Mouse (Mus musculus) intestine, embryonic 15.5 days (tissue): ENCODE measurements around the gene Khsrp. TPM values are rescaled to one million over a fixed set of nuclear protein-coding genes. Genes with fewer than 3 reads are reported as not detected.

Source experiments
- ATAC-seq: fragments of 200-750 bp; cut with Nextera tagmentation; 2 replicates; pipeline ENCODE4 v1.8.0; 2017; ENCODE audit warnings: moderate TSS enrichment, moderate library complexity
- H3K27ac ChIP-seq: fragments of 300-500 bp; sonication (generic); 2 replicates; pipeline ENCODE4 v1.5.1; 2015; ENCODE audit warnings: mild to moderate bottlenecking, inconsistent platforms
- H3K27me3 ChIP-seq: fragments of 300-500 bp; sonication (generic); replicated peaks from 2 replicates; pipeline ENCODE4 v1.6.1; 2015; ENCODE audit warnings: inconsistent platforms
- H3K36me3 ChIP-seq: fragments of 300-500 bp; sonication (generic); 2 replicates; pipeline ENCODE4 v1.6.1; 2015; ENCODE audit warnings: inconsistent platforms
- H3K4me1 ChIP-seq: fragments of 300-500 bp; sonication (generic); replicated peaks from 2 replicates; pipeline ENCODE4 v1.6.1; 2015; ENCODE audit warnings: inconsistent platforms
- H3K4me2 ChIP-seq: fragments of 300-500 bp; sonication (generic); replicated peaks from 2 replicates; pipeline ENCODE4 v1.6.1; 2015; ENCODE audit warnings: mild to moderate bottlenecking, inconsistent platforms
- H3K4me3 ChIP-seq: fragments of 300-500 bp; sonication (generic); replicated peaks from 2 replicates; pipeline ENCODE4 v1.5.1; 2015; ENCODE audit warnings: inconsistent platforms
- H3K9ac ChIP-seq: fragments of 300-500 bp; sonication (generic); 2 replicates; pipeline ENCODE4 v1.6.1; 2015; ENCODE audit warnings: inconsistent platforms
- H3K9me3 ChIP-seq: fragments of 300-500 bp; sonication (generic); 2 replicates; pipeline ENCODE4 v1.6.1; 2016; ENCODE audit warnings: inconsistent platforms
- WGBS: fragments of 180-500 bp; shearing (Covaris S2); methylation state at CpG from one replicate; pipeline ENCODE4 v1.1.7; 2015; 5-methylcytosine and 5-hydroxymethylcytosine counted together
- polyA plus RNA-seq: library from polyadenylated mRNA; unstranded; fragments of >200 nt; fragmentation: Nextera tagmentation; extraction: Ambion mirVana; gene quantifications from 2 replicates; pipeline ENCODE4 v1.2.1, GENCODE M21; 2015

Khsrp gene
- polyA plus RNA-seq = 37.5 and 38.9 TPM in 2 replicates

DNA sequence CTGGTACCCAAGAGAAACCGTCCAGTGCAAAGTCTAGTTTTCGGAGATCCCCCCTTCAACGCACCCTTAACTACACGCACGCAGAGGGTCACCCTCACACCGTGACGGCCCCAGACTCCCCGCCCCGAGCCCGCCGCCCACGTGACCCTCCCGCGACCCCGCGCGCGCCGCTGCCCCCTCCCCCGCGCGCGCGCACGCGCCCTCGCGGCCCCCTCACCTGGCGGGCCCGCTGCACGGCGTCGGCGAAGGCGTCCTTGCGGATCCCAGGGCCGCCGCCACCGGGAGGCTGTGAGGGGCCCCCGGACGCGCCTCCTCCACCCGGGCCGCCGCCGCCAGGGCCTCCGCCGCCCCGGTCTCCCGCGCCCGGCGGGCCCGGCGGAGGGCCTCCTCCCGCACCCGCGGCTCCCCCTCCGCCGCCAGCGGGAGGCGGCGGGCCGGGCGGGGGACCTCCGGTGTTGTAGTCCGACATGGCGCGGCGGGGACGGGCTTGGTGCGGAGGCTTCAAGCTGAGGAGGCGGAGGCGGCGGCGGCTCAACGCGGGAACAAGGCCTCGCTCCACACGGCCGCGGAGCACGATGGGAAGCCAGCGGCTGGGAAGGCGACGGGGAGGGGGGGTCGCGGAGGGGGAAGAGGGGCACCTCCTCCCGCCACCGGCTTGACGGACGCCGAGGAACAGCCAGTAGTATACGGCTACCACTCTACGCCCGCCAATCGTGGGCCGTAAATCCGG lies at the start of gene Khsrp:
Khsrp (minus strand) TSS at position 592 of the 730 bp plus-strand sequence.
- Histone ChIP-seq H3K4me2 (peak within 1 kb of the TSS; percentile 84), H3K27me3 (no peaks in the 10 kb centered on the region), H3K4me1 (peaks cover 8% of the 10 kb centered on the region; the same call in 1 of the 2 replicates), H3K27ac (peak within 1 kb of the TSS; percentile 93), H3K4me3 (peak within 1 kb of the TSS; percentile 92), H3K9ac (peak within 1 kb of the TSS; percentile 99), H3K36me3 (peaks cover 22% of the 10 kb centered on the region; the same call in 1 of the 2 replicates), H3K9me3 (no peaks in the 10 kb centered on the region)
- WGBS = under 1% methylated on average over 97 of the region's 99 CpGs
- ATAC-seq = peak; percentile 1; the same call in 1 of the 2 replicates

DNA sequence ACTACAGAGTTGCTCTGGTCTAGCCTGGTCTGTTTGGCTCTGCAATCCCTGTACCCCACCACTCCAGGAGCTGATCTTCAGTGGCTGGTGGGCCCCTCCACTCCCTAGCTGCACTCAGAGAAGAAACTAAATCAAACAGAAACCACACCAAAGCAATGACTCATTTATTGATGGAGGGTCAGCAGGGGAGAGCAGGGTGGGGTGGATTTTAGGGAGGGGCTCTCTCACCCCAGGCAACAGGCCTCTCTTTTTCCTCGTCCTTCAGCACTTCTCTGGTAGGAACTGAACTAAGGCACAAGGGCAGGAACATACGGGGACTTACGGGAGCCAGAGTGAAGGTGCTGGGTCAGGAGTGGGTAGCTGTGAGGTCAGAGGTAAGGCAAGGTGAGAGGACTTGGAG lies 48.6 kb upstream of the Khsrp start:
- Histone ChIP-seq H3K9me3 (no peaks in the 10 kb centered on the region), H3K27me3 (no peaks in the 10 kb centered on the region), H3K4me2 (no peak overlapping the region), H3K36me3 (no peaks in the 10 kb centered on the region), H3K4me3 (no peak overlapping the region), H3K4me1 (peaks cover 17% of the 10 kb centered on the region; the same call in 1 of the 2 replicates), H3K9ac (no peak overlapping the region), H3K27ac (no peak overlapping the region)
- peak; percentile 63 for ATAC-seq
- 32% methylated on average over 3 of the region's 3 CpGs for WGBS

DNA sequence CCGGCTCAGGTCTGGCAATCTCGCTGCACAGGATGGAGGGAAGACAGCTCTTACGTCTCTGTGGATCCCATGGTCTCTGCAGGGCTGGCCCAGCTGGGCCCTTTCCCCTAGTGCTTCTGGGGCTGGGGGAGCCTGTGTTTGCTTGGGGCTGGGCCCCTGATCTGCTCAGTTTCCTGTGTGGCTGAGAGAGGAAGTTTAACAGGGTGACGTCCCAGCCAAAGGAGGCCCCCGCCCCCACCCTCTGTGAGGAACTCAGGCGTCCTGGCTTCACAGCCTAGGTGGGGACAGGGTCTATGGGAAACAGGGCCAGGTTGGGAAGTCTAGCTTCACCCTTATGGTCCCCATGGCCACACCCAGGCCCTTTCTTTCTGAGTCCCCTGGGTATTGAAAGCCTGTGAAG lies 47.0 kb upstream of the Khsrp start, which contains the start of gene Dennd1c:
Dennd1c (minus strand) TSS at position 179 of the 400 bp plus-strand sequence.
- H3K4me2 ChIP-seq = peak within 1 kb of the TSS; percentile 19; the same call in 1 of the 2 replicates
- no peak within 1 kb of the TSS for H3K4me3 ChIP-seq
- WGBS = 29% methylated on average over 6 of the region's 6 CpGs
- ATAC-seq = 0 out of 2 replicates have a peak, but pooled peaks have one; percentile 9
- H3K27me3 ChIP-seq = no peaks in the 10 kb centered on the region
- H3K9ac ChIP-seq = peak within 1 kb of the TSS; percentile 20; the same call in 1 of the 2 replicates
- peaks cover 15% of the 10 kb centered on the region; the same call in 1 of the 2 replicates for H3K4me1 ChIP-seq
- H3K27ac ChIP-seq = 0 out of 2 replicates have a peak within 1 kb of the TSS, but pooled peaks have one; percentile 17
- H3K36me3 ChIP-seq = no peaks in the 10 kb centered on the region
- no peaks in the 10 kb centered on the region for H3K9me3 ChIP-seq

DNA sequence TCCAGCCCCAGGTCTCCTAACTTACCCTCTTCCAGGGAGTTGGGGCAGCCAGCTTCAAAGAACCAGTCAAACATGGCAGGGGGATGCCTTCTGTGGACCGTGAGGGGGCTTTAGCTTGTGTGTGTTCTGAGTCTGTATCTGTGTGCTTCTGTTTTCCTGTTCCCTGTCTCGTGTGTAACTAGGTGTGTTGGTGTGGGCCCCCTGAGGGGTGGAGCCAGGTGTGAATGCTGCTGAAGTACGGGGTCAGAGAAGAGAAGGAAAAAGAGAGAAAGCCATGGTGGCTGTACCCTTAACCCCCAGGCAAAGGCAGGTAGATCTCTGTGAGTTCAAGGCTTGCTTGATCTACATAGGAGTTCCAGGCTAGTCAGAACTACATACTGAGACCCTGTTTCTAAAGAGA lies 45.6 kb upstream of the Khsrp start:
- no peaks in the 10 kb centered on the region for H3K36me3 ChIP-seq
- no peak for ATAC-seq
- H3K9ac ChIP-seq = no peak overlapping the region
- WGBS = 40% methylated on average over 3 of the region's 3 CpGs
- H3K4me1 ChIP-seq = peaks cover 15% of the 10 kb centered on the region; the same call in 1 of the 2 replicates
- H3K4me2 ChIP-seq = no peak overlapping the region
- no peak overlapping the region for H3K4me3 ChIP-seq
- H3K27ac ChIP-seq = no peak overlapping the region
- H3K9me3 ChIP-seq = no peaks in the 10 kb centered on the region
- no peaks in the 10 kb centered on the region for H3K27me3 ChIP-seq

GRCm38 (mm10) chr17:57070699-57071098 lies 39.4 kb upstream of the Khsrp start:
- Histone ChIP-seq H3K27ac (no peak overlapping the region), H3K4me1 (peaks cover 7% of the 10 kb centered on the region; the same call in 1 of the 2 replicates), H3K9me3 (no peaks in the 10 kb centered on the region), H3K36me3 (no peaks in the 10 kb centered on the region), H3K9ac (no peak overlapping the region), H3K27me3 (no peaks in the 10 kb centered on the region), H3K4me3 (no peak overlapping the region), H3K4me2 (peak overlapping the region; percentile 39)
- peak; percentile 86 for ATAC-seq
- 5% methylated on average over 11 of the region's 11 CpGs for WGBS

GRCm38 (mm10) chr17:57070272-57070671 lies 39.0 kb upstream of the Khsrp start:
- Histone ChIP-seq H3K27me3 (no peaks in the 10 kb centered on the region), H3K4me1 (peaks cover 10% of the 10 kb centered on the region; the same call in 1 of the 2 replicates), H3K4me3 (no peak overlapping the region), H3K4me2 (peak overlapping the region; percentile 39), H3K36me3 (no peaks in the 10 kb centered on the region), H3K9me3 (no peaks in the 10 kb centered on the region), H3K9ac (no peak overlapping the region), H3K27ac (no peak overlapping the region)
- WGBS = 11% methylated on average over 9 of the region's 9 CpGs
- peak; percentile 55 for ATAC-seq

DNA sequence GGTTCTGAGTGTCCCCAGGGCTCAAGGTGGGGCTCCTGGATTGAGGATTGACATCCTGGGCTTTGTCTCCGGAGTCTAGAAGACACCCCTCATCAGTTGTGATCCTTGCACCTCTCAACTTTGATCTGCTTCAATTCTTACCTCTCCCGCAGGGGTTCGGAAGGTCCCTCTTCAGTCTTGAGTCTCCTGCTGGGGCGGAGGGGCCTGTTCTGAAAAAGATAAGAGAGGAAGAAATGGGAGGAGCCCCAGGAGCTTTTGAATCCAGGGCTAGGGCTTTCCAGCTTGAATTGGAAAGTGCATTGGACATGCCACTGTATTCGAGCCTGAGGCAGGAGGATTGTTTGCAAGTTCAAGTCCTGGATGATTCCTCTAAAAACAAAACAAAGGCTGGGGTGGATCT lies 35.6 kb upstream of the Khsrp start:
- Histone ChIP-seq H3K27ac (no peak overlapping the region), H3K9me3 (no peaks in the 10 kb centered on the region), H3K4me2 (no peak overlapping the region), H3K4me3 (no peak overlapping the region), H3K4me1 (peaks cover 12% of the 10 kb centered on the region; the same call in 1 of the 2 replicates), H3K36me3 (no peaks in the 10 kb centered on the region), H3K9ac (no peak overlapping the region), H3K27me3 (peaks cover 13% of the 10 kb centered on the region)
- no peak for ATAC-seq
- 64% methylated on average over 5 of the region's 5 CpGs for WGBS

DNA sequence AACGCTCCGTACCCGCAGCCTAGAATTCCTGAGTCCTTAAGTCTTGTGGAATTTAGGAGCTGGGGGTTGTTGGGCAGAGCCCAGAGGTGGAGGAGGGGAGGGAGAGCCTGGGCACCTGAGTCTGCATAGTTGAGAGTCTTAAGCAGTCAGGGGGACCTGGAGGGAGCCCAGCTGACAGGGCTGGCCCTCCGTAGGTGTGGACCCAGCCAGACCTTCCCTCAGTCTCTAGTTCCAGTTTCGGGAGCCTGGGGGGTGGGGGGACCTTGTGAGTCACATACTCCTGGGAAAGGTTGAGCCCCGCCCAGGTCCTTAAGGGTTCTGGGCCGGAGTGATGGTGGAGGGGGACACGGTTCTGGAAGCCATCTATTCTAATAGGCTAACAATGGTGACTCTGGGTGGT lies 31.7 kb upstream of the Khsrp start:
- no peaks in the 10 kb centered on the region for H3K9me3 ChIP-seq
- peak overlapping the region; percentile 46 for H3K4me3 ChIP-seq
- peak overlapping the region; percentile 46 for H3K9ac ChIP-seq
- peaks cover 22% of the 10 kb centered on the region; the same call in 1 of the 2 replicates for H3K4me1 ChIP-seq
- 10% methylated on average over 8 of the region's 8 CpGs for WGBS
- H3K36me3 ChIP-seq = no peaks in the 10 kb centered on the region
- peak overlapping the region; percentile 54 for H3K4me2 ChIP-seq
- H3K27me3 ChIP-seq = peaks cover 22% of the 10 kb centered on the region
- 0 out of 2 replicates have a peak overlapping the region, but pooled peaks have one; percentile 22 for H3K27ac ChIP-seq
- ATAC-seq = no peak

DNA sequence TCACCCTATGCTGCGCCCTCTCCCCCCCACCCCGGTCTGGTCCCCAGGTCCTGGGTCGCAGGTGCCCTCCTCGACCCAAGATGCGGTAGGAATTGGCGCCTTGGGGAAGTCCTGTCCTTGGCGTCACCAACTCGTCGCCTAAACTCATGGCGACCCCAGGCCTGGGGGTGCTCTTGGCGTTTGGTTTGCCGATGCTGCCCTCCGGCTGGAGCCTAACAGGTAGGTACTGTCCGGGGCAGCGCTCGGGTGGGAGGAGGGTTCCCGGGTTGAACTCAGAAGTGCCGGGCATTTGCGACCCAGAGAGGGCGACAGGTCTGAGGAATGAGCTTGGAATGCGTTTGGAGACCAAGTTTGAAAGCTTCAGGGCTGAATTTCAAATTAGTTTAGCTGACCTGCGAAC lies 31.2 kb upstream of the Khsrp start:
- 3% methylated on average over 22 of the region's 22 CpGs for WGBS
- peak overlapping the region; percentile 54 for H3K4me2 ChIP-seq
- ATAC-seq = 0 out of 2 replicates have a peak, but pooled peaks have one; percentile 0
- peak overlapping the region; percentile 46 for H3K4me3 ChIP-seq
- H3K27me3 ChIP-seq = peaks cover 22% of the 10 kb centered on the region
- H3K36me3 ChIP-seq = no peaks in the 10 kb centered on the region
- no peaks in the 10 kb centered on the region for H3K9me3 ChIP-seq
- H3K4me1 ChIP-seq = peaks cover 22% of the 10 kb centered on the region; the same call in 1 of the 2 replicates
- H3K27ac ChIP-seq = peak overlapping the region; percentile 90
- peak overlapping the region; percentile 42 for H3K9ac ChIP-seq

DNA sequence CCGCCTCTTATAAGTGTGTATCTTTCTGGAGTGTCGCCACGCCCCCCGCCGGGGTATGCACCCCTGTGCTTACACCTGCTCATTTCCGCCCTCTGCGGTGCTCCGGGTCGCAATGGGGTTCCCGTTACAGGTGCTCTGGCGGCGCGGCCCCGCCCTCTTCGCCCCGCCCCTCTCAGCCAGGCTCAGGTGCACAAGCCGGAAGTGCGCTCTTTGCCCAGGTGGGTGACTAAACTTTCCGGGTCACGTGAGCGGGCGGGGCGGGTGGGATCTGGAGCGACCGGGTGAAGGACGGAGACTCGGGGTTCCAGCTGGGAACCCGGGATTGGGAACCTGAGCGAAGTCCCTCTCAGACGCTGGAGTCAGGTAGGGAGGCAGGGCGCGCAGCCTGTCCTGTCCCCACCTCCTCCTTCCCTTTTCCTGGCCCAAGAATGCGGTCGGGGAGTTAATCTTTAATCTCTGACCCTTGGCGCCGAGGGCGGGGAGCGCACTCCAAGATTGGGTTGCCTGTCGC lies 30.7 kb upstream of the Khsrp start:
- peak; percentile 79 for ATAC-seq
- WGBS = under 1% methylated on average over 39 of the region's 39 CpGs
- Histone ChIP-seq H3K36me3 (no peaks in the 10 kb centered on the region), H3K9ac (peak overlapping the region; percentile 42), H3K9me3 (no peaks in the 10 kb centered on the region), H3K27ac (peak overlapping the region; percentile 90), H3K27me3 (peaks cover 22% of the 10 kb centered on the region), H3K4me2 (peak overlapping the region; percentile 54), H3K4me3 (peak overlapping the region; percentile 46), H3K4me1 (peaks cover 22% of the 10 kb centered on the region; the same call in 1 of the 2 replicates)

DNA sequence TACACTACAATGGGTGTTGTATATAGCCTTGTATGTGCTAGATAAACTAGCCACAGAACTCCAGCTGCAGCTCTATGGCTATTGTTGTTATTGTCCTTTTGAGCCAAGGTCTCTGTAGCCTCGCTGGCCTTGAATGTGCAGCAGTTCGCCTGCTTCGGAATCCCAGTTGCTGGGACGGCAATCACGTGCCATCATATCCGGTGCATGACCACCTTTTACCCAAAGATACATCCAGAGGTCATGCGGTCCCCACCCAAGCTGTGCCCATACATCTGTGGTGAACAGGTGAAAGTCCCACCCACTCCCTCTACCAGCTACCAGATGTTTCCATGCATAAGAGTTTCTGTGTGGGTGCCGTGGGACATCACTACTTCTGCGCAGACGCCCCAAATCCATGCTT lies 29.7 kb upstream of the Khsrp start:
- peaks cover 22% of the 10 kb centered on the region for H3K27me3 ChIP-seq
- peaks cover 22% of the 10 kb centered on the region; the same call in 1 of the 2 replicates for H3K4me1 ChIP-seq
- no peaks in the 10 kb centered on the region for H3K36me3 ChIP-seq
- H3K27ac ChIP-seq = peak overlapping the region; percentile 86
- no peak for ATAC-seq
- H3K4me3 ChIP-seq = no peak overlapping the region
- peak overlapping the region; percentile 94 for H3K4me2 ChIP-seq
- WGBS = 34% methylated on average over 10 of the region's 10 CpGs
- no peak overlapping the region for H3K9ac ChIP-seq
- no peaks in the 10 kb centered on the region for H3K9me3 ChIP-seq

GRCm38 (mm10) chr17:57060231-57060801 lies 29.0 kb upstream of the Khsrp start:
- ATAC-seq = peak; percentile 85
- no peak overlapping the region for H3K9ac ChIP-seq
- H3K27me3 ChIP-seq = peaks cover 22% of the 10 kb centered on the region
- H3K36me3 ChIP-seq = no peaks in the 10 kb centered on the region
- H3K4me1 ChIP-seq = peaks cover 18% of the 10 kb centered on the region; the same call in 1 of the 2 replicates
- no peaks in the 10 kb centered on the region for H3K9me3 ChIP-seq
- under 1% methylated on average over 44 of the region's 44 CpGs for WGBS
- H3K4me3 ChIP-seq = peak overlapping the region; percentile 86
- peak overlapping the region; percentile 86 for H3K27ac ChIP-seq
- H3K4me2 ChIP-seq = peak overlapping the region; percentile 94
